Mouse (Mus musculus): ENCODE results near the gene Rangrf.

DNA sequence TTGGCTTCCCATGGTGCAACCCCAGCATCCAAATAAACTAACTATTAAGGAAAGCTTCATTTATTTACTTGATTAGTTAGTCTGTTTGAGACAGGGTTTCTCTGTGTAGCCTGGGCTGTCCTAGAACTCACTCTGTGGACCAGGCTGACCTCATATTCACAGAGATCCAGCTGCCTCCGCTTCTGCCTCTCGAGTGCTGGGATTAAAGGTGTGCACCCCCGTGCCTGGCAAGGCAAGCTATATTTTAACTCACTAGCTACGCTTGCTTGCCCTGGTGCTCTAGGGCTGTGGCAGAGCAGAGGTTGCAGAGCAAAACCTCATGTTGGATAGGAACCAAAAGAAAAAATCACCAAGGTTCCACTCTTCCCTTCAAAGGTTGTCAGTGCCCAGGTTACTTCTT lies 34.5 kb downstream of the Rangrf start:
- TF ChIP-seq CTCF (IDR thresholded peaks at IDR 0.05; ENCODE audit: low read depth, low read length): no peak
- no peak for TF ChIP-seq GATA1 (IDR thresholded peaks at IDR 0.05; ENCODE audit: borderline replicate concordance, low read length)
- TF ChIP-seq TAL1 (conservative IDR thresholded peaks at IDR 0.05; ENCODE audit: low read depth, low read length): no peak

All from G1E (cell line).